Mouse (Mus musculus) c-Kit-negative CD71-positive TER-119-positive erythroid progenitor cells, embryonic 14.5 days (primary cell): ENCODE measurements around the gene Ctf1.
"Not testable (repeated sequence)": the region's sequence is repeated elsewhere in the genome, so short reads cannot be mapped to it uniquely, and the experiment has no call there.

Experiments
- DNase-seq: peaks from one replicate; pipeline ENCODE4 v3.0.0-alpha.2; 2013; ENCODE audit warnings: low read depth, low spot score

Ctf1 gene

GRCm38 (mm10) chr7:127693290-127693689 lies 19.2 kb upstream of the Ctf1 start:
- DNase-seq, result no peak

GRCm38 (mm10) chr7:127693730-127694129 lies 18.8 kb upstream of the Ctf1 start:
- not testable (repeated sequence) for DNase-seq

GRCm38 (mm10) chr7:127698986-127699385 lies 13.6 kb upstream of the Ctf1 start:
- DNase-seq, result no peak

DNA sequence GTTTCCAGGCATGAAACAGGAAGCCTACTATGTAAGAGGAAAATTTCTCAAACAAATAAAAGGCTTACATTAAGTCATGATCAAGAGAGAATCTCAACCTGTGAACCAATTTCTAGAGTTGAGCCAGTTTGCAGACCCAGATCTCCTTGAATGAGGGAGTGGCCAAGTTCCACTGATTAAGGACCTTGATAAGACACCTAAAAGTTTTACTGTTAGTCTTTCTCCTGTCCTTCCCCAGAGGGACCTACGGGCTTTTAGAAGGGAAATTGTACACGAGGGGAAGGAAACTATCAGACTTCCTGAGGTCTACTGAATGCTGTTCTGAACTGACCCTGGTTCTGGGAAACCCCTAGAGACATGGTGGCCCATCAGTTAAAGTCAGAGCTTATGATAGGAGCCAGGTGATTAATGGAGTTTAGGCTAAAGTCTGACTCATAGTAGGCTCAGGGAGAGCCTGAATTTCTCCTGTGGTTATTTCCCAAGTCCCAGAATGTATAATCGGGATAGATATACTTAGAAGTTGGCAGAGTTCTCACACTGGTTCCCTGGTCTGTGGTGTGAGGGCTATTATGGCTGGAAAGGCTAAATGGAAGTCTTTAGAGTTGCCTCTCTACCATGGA lies 11.7 kb upstream of the Ctf1 start:
- DNase-seq, result no peak

GRCm38 (mm10) chr7:127703561-127704178 lies 8.9 kb upstream of the Ctf1 start:
- DNase-seq, result no peak

DNA sequence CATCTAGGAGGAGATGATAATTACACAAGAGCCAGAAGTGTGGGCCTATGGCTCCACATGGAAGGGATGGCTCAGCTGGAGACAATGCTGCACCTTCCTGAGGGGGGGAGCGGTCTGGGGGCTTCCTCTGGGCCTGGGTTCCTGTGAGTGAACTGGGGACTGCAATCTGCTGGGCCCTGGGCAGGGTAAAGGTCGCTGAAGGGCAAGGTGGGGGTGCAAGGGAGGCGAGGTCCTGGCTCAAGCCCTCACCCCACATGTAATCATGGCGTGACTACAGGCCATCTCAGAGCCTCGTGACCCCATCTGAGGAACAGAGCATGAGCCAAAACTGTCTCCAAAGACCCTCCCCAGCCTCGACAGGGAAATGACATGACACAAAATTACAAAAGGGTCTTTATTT lies 7.9 kb upstream of the Ctf1 start:
- DNase-seq, result no peak

- no peak for DNase-seq
These were observed 6.8 kb upstream of the Ctf1 start for GRCm38 (mm10) chr7:127705706-127706105.

DNA sequence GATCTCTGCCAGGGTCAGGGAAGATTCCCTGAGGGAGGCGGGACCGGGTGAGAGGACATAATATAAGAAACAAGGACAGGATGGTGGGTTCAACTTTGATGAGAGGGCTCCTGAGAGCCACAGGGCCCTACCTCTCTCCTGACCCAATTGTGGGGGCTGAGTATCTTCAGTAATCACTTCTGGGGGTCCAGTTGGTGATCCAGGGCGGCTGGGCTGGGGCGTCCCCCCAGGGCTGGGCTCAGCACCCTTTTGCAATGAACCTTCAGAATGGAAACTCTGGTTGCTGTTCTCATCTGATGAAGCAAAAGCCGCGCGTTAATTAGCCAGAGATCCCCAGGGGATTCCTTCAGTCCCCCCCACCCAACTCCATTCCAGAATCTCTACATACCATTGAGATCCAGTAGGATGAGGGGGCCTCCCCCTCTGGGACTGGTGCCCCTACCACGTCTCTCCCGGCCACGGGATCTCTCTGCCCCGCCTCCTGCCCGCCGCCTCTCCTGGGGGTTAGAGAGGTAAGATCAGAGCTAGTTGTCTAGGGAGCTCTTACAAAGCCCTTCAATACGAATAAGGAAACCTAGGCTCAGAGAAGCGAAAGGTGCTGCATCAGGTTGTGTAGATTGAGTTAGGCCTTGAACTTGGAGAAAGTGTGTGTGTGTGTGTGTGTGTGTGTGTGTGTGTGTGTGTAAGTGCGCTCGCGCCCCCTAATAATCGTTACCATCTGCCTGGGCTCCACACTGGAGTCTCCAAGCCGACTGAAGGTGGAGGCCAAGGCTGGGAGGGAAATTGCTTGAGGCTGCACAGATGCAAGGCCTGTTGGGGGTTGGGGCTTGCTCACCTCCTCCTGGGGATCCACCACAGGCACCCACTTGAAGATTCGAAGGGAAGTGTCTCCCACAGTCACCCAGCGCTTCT lies 5.2 kb upstream of the Ctf1 start:
- DNase-seq, result no peak

- no peak for DNase-seq
These were observed 4.7 kb upstream of the Ctf1 start for GRCm38 (mm10) chr7:127707957-127708206.

- DNase-seq, result peak; percentile 79
These were observed 4.1 kb upstream of the Ctf1 start, which contains the start of gene Bcl7c for GRCm38 (mm10) chr7:127708207-127709078. Gene Bcl7c, minus strand, starts transcription at chr7:127708933.

- no peak for DNase-seq
These were observed 3.1 kb upstream of the Ctf1 start for GRCm38 (mm10) chr7:127709261-127709979.

DNA sequence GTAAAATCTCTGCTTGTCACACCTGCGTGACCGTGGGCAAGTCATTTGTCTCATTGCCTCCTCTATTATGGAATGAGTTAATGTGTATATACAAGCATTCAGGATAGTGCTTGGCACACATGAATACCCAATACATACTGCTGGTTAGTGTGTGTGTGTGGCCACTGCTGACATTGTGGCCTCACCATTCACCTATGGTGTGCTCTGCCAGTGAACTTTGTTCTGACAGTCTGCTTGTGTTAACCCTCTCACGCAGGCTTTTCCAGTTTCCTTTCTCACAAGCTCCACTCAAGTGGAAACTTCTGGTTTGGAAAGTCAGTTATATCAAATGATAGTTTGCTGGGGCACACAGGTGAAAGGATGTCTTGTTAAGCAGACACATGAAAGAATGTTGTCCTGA lies 1.5 kb upstream of the Ctf1 start:
- no peak for DNase-seq

GRCm38 (mm10) chr7:127711456-127711855 lies 1.1 kb upstream of the Ctf1 start:
- DNase-seq, result no peak

DNA sequence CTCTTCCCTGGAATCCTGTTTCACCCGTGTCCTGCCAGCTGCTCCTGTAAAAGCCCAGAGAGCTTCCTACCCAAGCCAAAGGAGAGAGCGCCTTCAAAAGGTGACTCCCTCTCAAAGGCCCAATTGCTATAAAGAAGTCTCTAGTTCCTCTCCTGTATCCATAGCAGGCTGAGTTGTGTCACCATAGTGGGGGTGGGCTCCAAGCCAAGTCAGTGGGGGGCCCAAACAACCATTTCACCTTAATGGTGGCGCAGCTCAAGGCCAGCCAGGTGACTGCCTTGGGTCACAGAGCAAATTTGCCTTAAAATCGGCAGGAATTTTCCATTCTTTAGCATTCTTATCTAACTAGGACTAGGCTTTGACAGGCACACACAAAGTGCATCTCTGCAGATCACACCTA lies 2.3 kb downstream of the Ctf1 start:
- DNase-seq, result no peak

GRCm38 (mm10) chr7:127716992-127717391 lies 4.5 kb downstream of the Ctf1 start:
- no peak for DNase-seq

DNA sequence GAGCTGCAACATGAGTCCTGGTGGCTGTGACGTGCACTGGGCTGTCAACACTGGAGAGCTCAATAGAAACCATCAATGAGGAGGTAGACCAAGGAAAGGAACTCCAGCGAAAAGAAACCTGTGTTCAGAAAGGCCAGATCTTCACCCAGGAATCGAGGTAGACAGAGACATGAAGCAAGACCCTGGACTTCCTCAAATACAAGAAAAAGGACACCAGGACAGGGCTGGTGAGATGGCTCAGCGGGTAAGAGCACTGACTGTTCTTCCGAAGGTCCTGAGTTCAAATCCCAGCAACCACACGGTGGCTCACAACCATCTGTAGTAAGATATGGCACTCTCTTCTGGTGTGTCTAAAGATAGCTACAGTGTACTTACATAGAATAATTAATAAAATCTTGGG lies 5.8 kb downstream of the Ctf1 start:
- DNase-seq, result no peak

- no peak for DNase-seq
These were observed 6.7 kb downstream of the Ctf1 start for GRCm38 (mm10) chr7:127719258-127719657.

DNA sequence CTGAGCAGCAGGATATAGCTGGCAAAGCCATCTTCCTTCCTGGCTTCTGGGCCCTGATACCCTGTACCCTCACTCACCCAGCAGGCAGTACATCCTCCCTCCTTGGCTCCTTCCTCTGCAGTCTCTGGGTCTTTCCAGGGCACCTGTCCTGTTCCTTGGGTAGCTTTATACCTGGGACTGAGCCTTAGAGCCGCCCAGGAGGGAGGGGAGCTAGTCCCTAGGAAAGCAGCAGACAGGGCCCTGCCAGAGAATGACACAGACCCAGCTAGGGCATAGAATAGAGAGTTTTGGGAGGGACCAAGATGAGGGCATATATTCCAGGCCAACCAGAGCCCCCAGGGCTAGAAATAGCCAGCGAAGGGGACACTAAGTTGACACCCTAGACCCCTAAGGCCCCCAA lies 13.0 kb downstream of the Ctf1 start:
- DNase-seq, result no peak

DNA sequence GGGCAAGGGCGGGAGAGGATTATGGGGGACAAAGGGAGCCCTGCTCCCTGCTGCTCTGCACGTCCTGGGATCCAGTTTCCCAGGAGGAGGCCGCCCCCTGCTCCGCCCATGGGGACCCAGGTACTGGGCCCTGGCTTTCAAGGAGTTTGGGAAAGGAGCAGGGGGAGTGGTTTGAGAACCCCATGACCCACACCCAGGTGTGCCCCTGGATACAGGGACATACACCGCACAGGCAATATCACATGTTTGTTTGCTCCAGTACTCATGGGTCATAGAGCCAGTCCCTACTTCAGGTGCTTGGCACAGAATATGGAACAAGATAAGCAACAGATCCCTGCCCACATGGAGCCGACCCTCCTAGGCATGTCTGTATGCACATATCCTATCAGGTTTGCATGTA lies 13.4 kb downstream of the Ctf1 start:
- no peak for DNase-seq

DNA sequence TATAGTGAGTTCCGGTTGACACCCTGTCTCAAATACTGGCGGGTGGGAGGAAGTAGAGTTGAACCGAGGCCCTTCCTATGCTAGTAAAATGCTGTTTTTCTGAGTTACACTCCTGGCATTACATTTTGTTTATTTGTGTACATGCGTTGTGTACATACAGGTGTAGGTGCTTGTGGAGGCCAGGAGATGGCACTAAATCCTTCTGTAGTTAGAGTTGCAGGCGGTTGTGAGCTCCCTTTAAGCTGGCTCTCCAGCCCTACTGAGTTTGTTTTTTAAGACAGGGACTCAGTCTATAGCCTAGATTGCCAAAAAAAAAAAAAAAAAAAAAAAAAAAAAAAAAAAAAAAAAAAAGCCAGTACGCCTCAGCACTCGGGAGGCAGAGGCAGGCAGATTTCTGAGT lies 15.4 kb downstream of the Ctf1 start:
- DNase-seq, result no peak

DNA sequence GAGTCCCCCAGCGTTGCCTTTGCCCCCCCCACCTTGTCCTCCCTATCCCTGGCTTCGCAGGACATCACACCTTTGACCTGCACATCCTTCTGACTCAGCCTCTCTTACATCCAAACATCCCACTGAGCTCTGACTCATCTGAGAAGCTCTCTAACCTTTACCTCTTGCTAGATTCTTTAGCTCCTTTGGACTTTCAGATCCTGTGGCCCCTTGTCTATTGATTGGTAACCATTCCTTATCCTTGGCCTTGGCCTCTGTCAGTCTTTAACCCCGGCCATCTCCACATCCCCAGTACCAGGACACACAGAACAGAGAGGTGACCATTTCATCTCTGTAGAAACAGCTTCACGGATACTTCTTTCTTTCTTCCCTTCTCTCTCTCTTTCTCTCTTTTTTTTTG lies 17.6 kb downstream of the Ctf1 start:
- no peak for DNase-seq
